Mouse (Mus musculus) liver, embryonic 14.5 days (tissue): Measurements from ENCODE around the gene Mfap4.

Experiments
- CTCF ChIP-seq: IDR thresholded peaks from 2 replicates; pipeline ENCODE4 v1.5.1; 2016; ENCODE audit warnings: antibody characterized with exemption, low read depth, control low read depth
- EP300 ChIP-seq: IDR thresholded peaks from 2 replicates; pipeline ENCODE4 v1.6.1; 2016; ENCODE audit warnings: antibody characterized with exemption, low read depth

- TF ChIP-seq CTCF (no peak), EP300 (no peak)
Observed at GRCm38 (mm10) chr11:61441670-61442069, 43.6 kb upstream of the Mfap4 start.
